Mouse (Mus musculus) neural tube, embryonic 13.5 days (tissue): ENCODE data around the gene Zfp235. TPM values are rescaled to one million over a fixed set of nuclear protein-coding genes. Genes with fewer than 3 reads are reported as not detected.

Experiments
- ATAC-seq: fragments of 200-750 bp; cut with Nextera tagmentation; 2 replicates; pipeline ENCODE4 v1.8.0; 2017; ENCODE audit warnings: low read depth, mild to moderate bottlenecking, moderate TSS enrichment, moderate library complexity
- H3K27ac ChIP-seq: fragments of 300-500 bp; sonication (generic); replicated peaks from 2 replicates; pipeline ENCODE4 v1.5.1; 2015; ENCODE audit warnings: moderate library complexity, mild to moderate bottlenecking, inconsistent platforms
- H3K27me3 ChIP-seq: fragments of 300-500 bp; sonication (generic); 2 replicates; pipeline ENCODE4 v1.6.1; 2015; ENCODE audit warnings: mild to moderate bottlenecking, inconsistent platforms
- H3K36me3 ChIP-seq: fragments of 300-500 bp; sonication (generic); 2 replicates; pipeline ENCODE4 v1.6.1; 2015; ENCODE audit warnings: mild to moderate bottlenecking, inconsistent platforms
- H3K4me1 ChIP-seq: fragments of 300-500 bp; sonication (generic); replicated peaks from 2 replicates; pipeline ENCODE4 v1.6.1; 2015; ENCODE audit warnings: inconsistent platforms
- H3K4me2 ChIP-seq: fragments of 300-500 bp; sonication (generic); 2 replicates; pipeline ENCODE4 v1.6.1; 2015; ENCODE audit warnings: inconsistent platforms, mild to moderate bottlenecking, moderate library complexity
- H3K4me3 ChIP-seq: fragments of 300-500 bp; sonication (generic); 2 replicates; pipeline ENCODE4 v1.5.1; 2015; ENCODE audit warnings: mild to moderate bottlenecking, inconsistent platforms
- H3K9ac ChIP-seq: fragments of 300-500 bp; sonication (generic); 2 replicates; pipeline ENCODE4 v1.6.1; 2015; ENCODE audit warnings: moderate library complexity, mild to moderate bottlenecking, inconsistent platforms
- H3K9me3 ChIP-seq: fragments of 300-500 bp; sonication (generic); 2 replicates; pipeline ENCODE4 v1.6.1; 2016; ENCODE audit warnings: inconsistent platforms
- WGBS: fragments of 180-500 bp; shearing (Covaris S2); methylation state at CpG from one replicate; pipeline ENCODE4 v1.1.7; 2015; 5-methylcytosine and 5-hydroxymethylcytosine counted together
- polyA plus RNA-seq: library from polyadenylated mRNA; unstranded; fragments of >200 nt; fragmentation: Nextera tagmentation; extraction: Ambion mirVana; gene quantifications from 2 replicates; pipeline ENCODE4 v1.2.1, GENCODE M21; 2015

The Zfp235 gene
- polyA plus RNA-seq, 1 experiment from 2014 or later: 18.4 TPM

DNA sequence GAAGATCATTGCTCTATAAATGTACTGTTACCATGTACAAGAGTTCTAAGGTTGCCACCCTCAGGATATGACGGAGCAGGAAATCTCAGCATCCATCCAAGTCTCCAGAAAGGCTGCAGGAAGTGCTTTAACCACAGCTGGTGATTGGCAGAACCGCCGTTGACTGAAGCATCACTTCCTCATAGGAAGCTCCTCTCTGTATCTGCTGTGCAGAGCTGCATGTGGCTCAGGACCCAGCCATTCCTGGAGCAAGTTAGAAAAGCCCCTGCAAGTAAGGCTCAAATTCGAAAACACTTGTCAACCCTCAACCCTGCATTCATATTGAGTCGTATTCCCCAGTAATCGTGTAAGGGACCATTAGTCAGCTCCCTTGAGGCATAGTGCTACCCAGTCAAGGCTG lies 8.6 kb downstream of the Zfp235 start:
- H3K36me3 ChIP-seq: peaks cover 58% of the 10 kb centered on the region
- ATAC-seq: no peak

GRCm38 (mm10) chr7:24153272-24153671 lies 19.3 kb downstream of the Zfp235 start:
- ATAC-seq: no peak
- no peaks in the 10 kb centered on the region for H3K4me1 ChIP-seq
- 6% methylated on average over 1 of the region's 1 CpGs for WGBS

More for the DNA sequence above, 8.6 kb downstream of the Zfp235 start:
- 93% methylated on average over 6 of the region's 6 CpGs for WGBS
- H3K27me3 ChIP-seq: no peaks in the 10 kb centered on the region
- H3K4me3 ChIP-seq: no peak overlapping the region
- H3K9me3 ChIP-seq: peaks cover 13% of the 10 kb centered on the region; the same call in 1 of the 2 replicates
- H3K9ac ChIP-seq: no peak overlapping the region
- H3K4me1 ChIP-seq: no peaks in the 10 kb centered on the region
- H3K4me2 ChIP-seq: no peak overlapping the region
- no peak overlapping the region for H3K27ac ChIP-seq

DNA sequence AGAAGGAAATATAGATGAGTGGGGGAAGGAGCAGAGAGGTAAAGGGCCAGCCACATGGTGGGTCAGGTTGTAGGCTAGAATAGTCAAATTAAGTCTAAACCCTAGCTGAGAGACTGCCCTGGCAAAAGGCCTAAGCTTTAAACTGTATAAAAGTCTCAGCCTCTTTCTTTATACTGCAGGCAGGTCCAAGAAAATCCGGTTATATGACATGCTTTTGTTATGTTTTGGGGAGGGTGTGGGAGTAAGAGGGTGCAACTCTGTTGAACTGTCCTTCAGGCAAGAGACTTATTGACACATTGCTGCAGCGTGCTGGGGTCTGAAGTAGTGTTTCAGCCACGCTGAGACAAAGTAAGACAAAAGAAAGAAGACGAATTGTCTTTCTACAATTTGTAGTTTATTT lies 38.2 kb downstream of the Zfp235 start:
- WGBS: 67% methylated on average over 4 of the region's 4 CpGs

More at GRCm38 (mm10) chr7:24153272-24153671, 19.3 kb downstream of the Zfp235 start:
- no peaks in the 10 kb centered on the region for H3K27me3 ChIP-seq
- no peak overlapping the region for H3K4me3 ChIP-seq
- no peaks in the 10 kb centered on the region for H3K36me3 ChIP-seq
- no peaks in the 10 kb centered on the region for H3K9me3 ChIP-seq
- H3K4me2 ChIP-seq: no peak overlapping the region
- H3K9ac ChIP-seq: no peak overlapping the region
- no peak overlapping the region for H3K27ac ChIP-seq

DNA sequence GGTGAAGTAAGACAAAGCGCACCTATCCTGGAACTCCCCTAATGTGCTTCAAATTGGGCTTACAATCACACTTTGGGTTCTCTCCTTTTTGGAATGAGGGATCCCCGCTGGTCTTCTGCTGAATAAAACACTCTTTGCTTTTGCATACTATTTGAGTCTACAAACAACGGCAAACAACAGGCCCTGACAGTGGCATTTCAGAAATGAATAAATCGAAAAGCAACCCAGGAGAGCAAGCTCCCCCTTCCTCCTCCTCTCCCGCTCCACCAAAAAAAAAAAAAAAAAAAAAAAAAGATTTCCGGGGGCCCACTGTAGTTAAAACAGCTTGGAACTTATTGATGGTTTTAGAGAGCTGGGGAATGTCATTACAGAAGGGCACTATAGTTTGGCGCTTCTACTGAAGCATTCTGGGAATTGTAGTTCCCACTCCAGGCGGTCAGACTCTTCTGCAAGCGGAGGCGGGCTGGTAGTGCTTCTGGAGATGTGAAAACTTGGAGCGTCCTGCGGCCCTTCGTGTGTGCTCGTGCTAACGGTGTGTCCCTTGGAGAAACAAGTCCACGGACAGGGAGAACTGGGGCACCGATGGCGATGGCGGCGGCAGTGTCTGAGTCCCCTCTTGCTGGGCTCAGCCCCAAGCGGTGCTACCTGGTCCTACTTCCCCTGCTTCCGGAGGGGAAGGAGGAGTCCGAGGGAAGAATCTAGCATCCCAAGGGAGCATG lies 40.8 kb downstream of the Zfp235 start, which contains the start of gene Zfp114:
TSS of gene Zfp114 (plus strand) at position 443 of the 719 bp plus-strand sequence.
- Histone ChIP-seq H3K4me3 (peak within 1 kb of the TSS; percentile 58), H3K9ac (peak within 1 kb of the TSS; percentile 73), H3K27me3 (no peaks in the 10 kb centered on the region), H3K9me3 (no peaks in the 10 kb centered on the region), H3K27ac (no peak within 1 kb of the TSS), H3K4me2 (peak within 1 kb of the TSS; percentile 57), H3K36me3 (no peaks in the 10 kb centered on the region), H3K4me1 (peaks cover 7% of the 10 kb centered on the region)
- ATAC-seq: peak; percentile 92
- WGBS: 13% methylated on average over 23 of the region's 23 CpGs

More for the DNA sequence above, 38.2 kb downstream of the Zfp235 start:
- Histone ChIP-seq H3K4me2 (no peak overlapping the region), H3K27ac (no peak overlapping the region), H3K4me3 (no peak overlapping the region), H3K27me3 (no peaks in the 10 kb centered on the region), H3K9ac (no peak overlapping the region), H3K4me1 (peaks cover 7% of the 10 kb centered on the region), H3K9me3 (no peaks in the 10 kb centered on the region), H3K36me3 (no peaks in the 10 kb centered on the region)
- ATAC-seq: no peak

DNA sequence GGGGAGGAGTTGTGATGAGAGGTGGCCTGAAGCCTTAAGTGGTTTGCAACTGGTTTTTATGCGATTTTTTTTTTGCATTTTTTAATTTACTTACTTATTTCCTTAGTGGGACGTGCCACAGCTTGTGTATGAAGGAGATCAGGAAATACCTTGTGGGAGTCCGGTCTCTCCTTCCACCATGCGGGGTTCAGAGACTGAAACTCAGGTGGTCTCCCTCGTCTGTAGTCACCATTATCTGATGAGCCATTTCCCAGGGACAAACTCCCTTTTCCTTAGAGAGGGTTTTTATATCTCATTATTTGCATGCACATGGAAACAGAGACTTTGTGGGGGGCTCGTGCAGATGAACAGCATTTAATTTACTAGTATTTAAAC lies 41.4 kb downstream of the Zfp235 start:
- Histone ChIP-seq H3K27me3 (no peaks in the 10 kb centered on the region), H3K27ac (no peak overlapping the region), H3K4me3 (peak overlapping the region; percentile 58), H3K9me3 (no peaks in the 10 kb centered on the region), H3K4me1 (peaks cover 7% of the 10 kb centered on the region), H3K4me2 (peak overlapping the region; percentile 57), H3K9ac (peak overlapping the region; percentile 73), H3K36me3 (no peaks in the 10 kb centered on the region)
- WGBS: 64% methylated on average over 6 of the region's 6 CpGs
- peak; percentile 62 for ATAC-seq

GRCm38 (mm10) chr7:24187611-24188010 lies 53.6 kb downstream of the Zfp235 start:
- Histone ChIP-seq H3K4me1 (no peaks in the 10 kb centered on the region), H3K27ac (no peak overlapping the region), H3K27me3 (no peaks in the 10 kb centered on the region), H3K9me3 (0 out of 2 replicates have a peak, but pooled peaks cover 3% of the 10 kb centered on the region), H3K4me2 (no peak overlapping the region), H3K36me3 (no peaks in the 10 kb centered on the region), H3K4me3 (no peak overlapping the region), H3K9ac (no peak overlapping the region)
- ATAC-seq: no peak
- 90% methylated on average over 1 of the region's 1 CpGs for WGBS

- Histone ChIP-seq H3K4me1 (no peaks in the 10 kb centered on the region), H3K36me3 (peaks cover 7% of the 10 kb centered on the region), H3K27ac (no peak overlapping the region), H3K9ac (no peak overlapping the region), H3K9me3 (peaks cover 8% of the 10 kb centered on the region; the same call in 1 of the 2 replicates), H3K4me3 (no peak overlapping the region), H3K27me3 (no peaks in the 10 kb centered on the region), H3K4me2 (no peak overlapping the region)
- ATAC-seq: no peak
- WGBS: 68% methylated on average over 4 of the region's 4 CpGs
Observed at GRCm38 (mm10) chr7:24188901-24189570, 55.1 kb downstream of the Zfp235 start.

GRCm38 (mm10) chr7:24189571-24189944 lies 55.6 kb downstream of the Zfp235 start:
- Histone ChIP-seq H3K36me3 (peaks cover 13% of the 10 kb centered on the region), H3K27ac (no peak overlapping the region), H3K4me2 (no peak overlapping the region), H3K27me3 (no peaks in the 10 kb centered on the region), H3K4me1 (no peaks in the 10 kb centered on the region), H3K4me3 (no peak overlapping the region), H3K9me3 (peaks cover 9% of the 10 kb centered on the region; the same call in 1 of the 2 replicates), H3K9ac (no peak overlapping the region)
- ATAC-seq: no peak
- 80% methylated on average over 5 of the region's 5 CpGs for WGBS

- WGBS: 96% methylated on average over 2 of the region's 2 CpGs
- Histone ChIP-seq H3K27ac (no peak overlapping the region), H3K36me3 (peaks cover 20% of the 10 kb centered on the region), H3K4me2 (no peak overlapping the region), H3K4me3 (no peak overlapping the region), H3K27me3 (no peaks in the 10 kb centered on the region), H3K9ac (no peak overlapping the region), H3K9me3 (peaks cover 9% of the 10 kb centered on the region; the same call in 1 of the 2 replicates), H3K4me1 (no peaks in the 10 kb centered on the region)
- ATAC-seq: no peak
Observed at GRCm38 (mm10) chr7:24191361-24191760, 57.4 kb downstream of the Zfp235 start.

Other genes starting within 250 kb of the Zfp235 start
- not detected in 2 replicates for gene Vmn1r178, start 242.2 kb upstream of the Zfp235 start, polyA plus RNA-seq
- not detected in 2 replicates for gene Vmn1r179, start 207.2 kb upstream of the Zfp235 start, polyA plus RNA-seq
- not detected in 2 replicates for gene Vmn1r180, start 183.5 kb upstream of the Zfp235 start, polyA plus RNA-seq
- gene Vmn1r181, start 159.6 kb upstream of the Zfp235 start, polyA plus RNA-seq: not detected in 2 replicates
- not detected in 2 replicates for gene V1rd19, start 132.5 kb upstream of the Zfp235 start, polyA plus RNA-seq
- gene Vmn1r183, start 80.9 kb upstream of the Zfp235 start, polyA plus RNA-seq: not detected in 2 replicates
- 29.9 and 34.7 TPM in 2 replicates for gene Zfp180, start 52.2 kb upstream of the Zfp235 start, polyA plus RNA-seq
- gene Zfp112, start 21.9 kb upstream of the Zfp235 start, polyA plus RNA-seq: 9.6 and 10.2 TPM in 2 replicates
- 3.7 and 4.6 TPM in 2 replicates for gene Zfp114, start 40.9 kb downstream of the Zfp235 start, polyA plus RNA-seq
- 4.9 and 6.0 TPM in 2 replicates for gene Zfp111, start 77.3 kb downstream of the Zfp235 start, polyA plus RNA-seq
- 4.4 TPM in 2 replicates for gene Zfp109, start 103.4 kb downstream of the Zfp235 start, polyA plus RNA-seq
- gene Zfp108, start 120.6 kb downstream of the Zfp235 start, polyA plus RNA-seq: 4.9 and 5.5 TPM in 2 replicates
- gene Zfp93, start 136.3 kb downstream of the Zfp235 start, polyA plus RNA-seq: 6.9 and 7.6 TPM in 2 replicates
- 39.8 and 49.2 TPM in 2 replicates for gene Zfp61, start 167.1 kb downstream of the Zfp235 start, polyA plus RNA-seq
- 18.2 and 19.2 TPM in 2 replicates for gene Zfp94, start 182.5 kb downstream of the Zfp235 start, polyA plus RNA-seq
- 0.31 TPM in 1 of 2 replicates, not detected in the other for gene Tescl, start 199.8 kb downstream of the Zfp235 start, polyA plus RNA-seq
- not detected in 2 replicates for gene Lypd5, start 215.0 kb downstream of the Zfp235 start, polyA plus RNA-seq
- 2.1 and 2.2 TPM in 2 replicates for gene Kcnn4, start 236.1 kb downstream of the Zfp235 start, polyA plus RNA-seq